Mouse (Mus musculus) adrenal gland, postnatal 14 days (tissue): ENCODE measurements around the gene Nrp1. TPM values are rescaled to one million over a fixed set of nuclear protein-coding genes. Genes with fewer than 3 reads are reported as not detected.

Experiments
- microRNA-seq, 2 experiments: library from miRNA; unstranded; fragments of <30 nt; microRNA quantifications; one replicate each; pipeline ENCODE4 v1.2.0; 2021
- total RNA-seq: library from RNA; stranded (reverse); gene quantifications from 2 replicates; pipeline ENCODE4 v1.2.3, GENCODE M21; 2021

The Nrp1 gene
- total RNA-seq, 1 experiment from 2014 or later, result 123 TPM

Small RNAs within 50 kb of the gene (microRNA-seq; reads per million reads assigned to microRNA genes)
- 0.76 to 1.3 reads per million in 2 experiments for gene Mir1903
